Mouse (Mus musculus) MEL (cell line): ENCODE data around the gene Nkpd1. TPM values are rescaled to one million over a fixed set of nuclear protein-coding genes. Genes with fewer than 3 reads are reported as not detected.
A peak's percentile ranks its signal among the peaks of the same experiment; 100 is the strongest.

Experiments used
- DNase-seq: peaks from one replicate; pipeline ENCODE4 v3.0.0; 2011; ENCODE audit warnings: low read depth, low spot score
- H3K27ac ChIP-seq: 2 replicates; pipeline ENCODE4 v1.5.1; 2012; ENCODE audit warnings: low read depth, mild to moderate bottlenecking, control low read depth, low read length, moderate library complexity; ENCODE audit not compliant: control insufficient read depth
- H3K27me3 ChIP-seq, 2 experiments: fragments of 150-350 bp in 1 of 2; sonication (generic) in 1 of 2; 2 replicates each; pipeline ENCODE4 v1.6.1; 2012; ENCODE audit warnings: low read length in 2 of 2, mild to moderate bottlenecking in 2 of 2, improper control_type of control experiment in 1 of 2, moderate library complexity in 1 of 2; ENCODE audit not compliant: insufficient read depth in 2 of 2, control insufficient read depth in 1 of 2
- H3K36me3 ChIP-seq, 2 experiments: 2 replicates each; pipeline ENCODE4 v1.6.1; 2012 to 2014; ENCODE audit warnings: low read length in 2 of 2, improper control_type of control experiment in 1 of 2, inconsistent platforms in 1 of 2, mild to moderate bottlenecking in 1 of 2; ENCODE audit not compliant: insufficient read depth in 2 of 2, control insufficient read depth in 1 of 2
- H3K4me1 ChIP-seq, 2 experiments: fragments of 150-350 bp in 1 of 2; sonication (generic) in 1 of 2; 2 replicates each; pipeline ENCODE4 v1.6.1; 2012; ENCODE audit warnings: low read length in 2 of 2, improper control_type of control experiment in 1 of 2, mild to moderate bottlenecking in 1 of 2; ENCODE audit not compliant: insufficient read depth in 2 of 2, control insufficient read depth in 1 of 2
- H3K4me3 ChIP-seq, 2 experiments: fragments of 150-350 bp in 1 of 2; sonication (generic) in 1 of 2; 2 replicates each; pipeline ENCODE4 v1.5.1; 2012; ENCODE audit warnings: low read depth in 2 of 2, low read length in 2 of 2, mild to moderate bottlenecking in 2 of 2, moderate library complexity in 2 of 2, control low read depth in 1 of 2, improper control_type of control experiment in 1 of 2; ENCODE audit not compliant: control insufficient read depth in 1 of 2, insufficient read depth in 1 of 2
- H3K79me2 ChIP-seq: 2 replicates; pipeline ENCODE4 v1.6.1; 2012; ENCODE audit warnings: mild to moderate bottlenecking, low read length, moderate library complexity; ENCODE audit not compliant: control insufficient read depth, poor library complexity, insufficient read depth
- H3K9ac ChIP-seq: 2 replicates; pipeline ENCODE4 v1.6.1; 2012; ENCODE audit warnings: low read depth, mild to moderate bottlenecking, control low read depth, low read length, moderate library complexity; ENCODE audit not compliant: control insufficient read depth, poor library complexity, severe bottlenecking
- H3K9me3 ChIP-seq: fragments of 150-350 bp; sonication (generic); replicated peaks from 2 replicates; pipeline ENCODE4 v1.6.1; 2012; ENCODE audit warnings: mild to moderate bottlenecking, low read length, improper control_type of control experiment, moderate library complexity; ENCODE audit not compliant: insufficient read depth
- CHD1 ChIP-seq: IDR thresholded peaks from 2 replicates; pipeline ENCODE4 v1.6.1; 2012; ENCODE audit warnings: low read depth, mild to moderate bottlenecking, inconsistent platforms, low read length, improper control_type of control experiment
- CHD2 ChIP-seq: IDR thresholded peaks from 2 replicates; pipeline ENCODE4 v1.6.1; 2011; ENCODE audit warnings: low read length, improper control_type of control experiment
- CTCF ChIP-seq, 3 experiments: IDR thresholded peaks in 2 of 3; conservative IDR thresholded peaks in 1 of 3; 2 replicates each; pipeline ENCODE4 v1.5.1; 2011 to 2012; ENCODE audit warnings: low read length in 3 of 3, low read depth in 2 of 3, mild to moderate bottlenecking in 2 of 3, improper control_type of control experiment in 1 of 3, inconsistent platforms in 1 of 3, mixed read lengths in 1 of 3, moderate library complexity in 1 of 3; ENCODE audit not compliant: control insufficient read depth in 1 of 3, insufficient read depth in 1 of 3, poor library complexity in 1 of 3, severe bottlenecking in 1 of 3
- ELF1 ChIP-seq: IDR thresholded peaks from 2 replicates; pipeline ENCODE4 v1.6.1; 2014; ENCODE audit warnings: low read depth, mild to moderate bottlenecking, inconsistent platforms, low read length, improper control_type of control experiment, moderate library complexity
- GABPA ChIP-seq: IDR thresholded peaks from 2 replicates; pipeline ENCODE4 v1.6.1; 2012; ENCODE audit warnings: low read depth, mild to moderate bottlenecking, inconsistent platforms, low read length, improper control_type of control experiment, moderate library complexity
- GATA1 ChIP-seq: IDR thresholded peaks from 2 replicates; pipeline ENCODE4 v1.6.1; 2011; ENCODE audit warnings: low read depth, low read length, improper control_type of control experiment
- KAT2A ChIP-seq: conservative IDR thresholded peaks from 2 replicates; pipeline ENCODE4 v1.6.1; 2012; ENCODE audit warnings: low read depth, low read length, improper control_type of control experiment, inconsistent platforms
- MAX ChIP-seq: IDR thresholded peaks from 2 replicates; pipeline ENCODE4 v1.6.1; 2011; ENCODE audit warnings: low read length, improper control_type of control experiment
- MAZ ChIP-seq: IDR thresholded peaks from 2 replicates; pipeline ENCODE4 v1.6.1; 2012; ENCODE audit warnings: low read depth, mild to moderate bottlenecking, inconsistent platforms, low read length, improper control_type of control experiment
- MXI1 ChIP-seq: IDR thresholded peaks from 2 replicates; pipeline ENCODE4 v1.6.1; 2011; ENCODE audit warnings: mild to moderate bottlenecking, low read depth, low read length, improper control_type of control experiment
- MYB ChIP-seq: IDR thresholded peaks from 2 replicates; pipeline ENCODE4 v1.6.1; 2011; ENCODE audit warnings: mild to moderate bottlenecking, low read depth, low read length, improper control_type of control experiment
- POLR2AphosphoS2 ChIP-seq: IDR thresholded peaks from 2 replicates; pipeline ENCODE4 v1.6.1; 2011; ENCODE audit warnings: low read length, improper control_type of control experiment
- RAD21 ChIP-seq: IDR thresholded peaks from 2 replicates; pipeline ENCODE4 v1.6.1; 2011; ENCODE audit warnings: mild to moderate bottlenecking, low read depth, low read length, improper control_type of control experiment
- TAL1 ChIP-seq: IDR thresholded peaks from 2 replicates; pipeline ENCODE4 v1.6.1; 2012; ENCODE audit warnings: mild to moderate bottlenecking, inconsistent platforms, low read length, moderate library complexity, mixed read lengths
- UBTF ChIP-seq: IDR thresholded peaks from 2 replicates; pipeline ENCODE4 v1.6.1; 2012; ENCODE audit warnings: low read depth, mild to moderate bottlenecking, inconsistent platforms, low read length, improper control_type of control experiment, moderate library complexity, borderline replicate concordance; ENCODE audit not compliant: insufficient read depth
- ZKSCAN1 ChIP-seq: IDR thresholded peaks from 2 replicates; pipeline ENCODE4 v1.6.1; 2012; ENCODE audit warnings: low read depth, mild to moderate bottlenecking, inconsistent platforms, low read length, improper control_type of control experiment, moderate library complexity
- ZMIZ1 ChIP-seq: IDR thresholded peaks from 2 replicates; pipeline ENCODE4 v1.6.1; 2012; ENCODE audit warnings: low read depth, mild to moderate bottlenecking, inconsistent platforms, low read length, improper control_type of control experiment, moderate library complexity
- polyA plus RNA-seq, 2 experiments: library from polyadenylated mRNA; stranded (reverse) in 1 of 2; unstranded in 1 of 2; fragments of >175 nt in 1 of 2; fragments of >200 nt in 1 of 2; gene quantifications; 2 replicates each; pipeline versions ENCODE4 v1.2.1 to v1.2.4; 2012; ENCODE audit warnings: low replicate concordance in 2 of 2, low read depth in 1 of 2; ENCODE audit not compliant: insufficient read length in 2 of 2, insufficient read depth in 1 of 2, missing spikeins in 1 of 2
- total RNA-seq: library from RNA; depleted of rRNA; stranded (reverse); fragments of 300-350 nt; gene quantifications from 2 replicates; pipeline ENCODE4 v1.2.3, GENCODE M21; 2012

Nkpd1 gene
- total and polyA plus RNA-seq, 3 experiments = 0.33 to 0.35 TPM; not detected in 1

- Histone ChIP-seq H3K9me3 (no peaks in the 10 kb centered on the region), H3K79me2 (peaks cover 65% of the 10 kb centered on the region), H3K36me3 (peaks cover 3 to 10% of the 10 kb centered on the region in 2 experiments; a peak in 3 of 4 replicates), H3K9ac (no peak overlapping the region), H3K4me1 (peaks cover 0 to 19% of the 10 kb centered on the region in 2 experiments; a peak in 3 of 4 replicates), H3K4me3 (no peak overlapping the region), H3K27ac (no peak overlapping the region), H3K27me3 (no peaks in the 10 kb centered on the region)
- TF ChIP-seq ELF1 = no peak
- peak; percentile 62 to 72 (median 63) for TF ChIP-seq CTCF (IDR thresholded peaks at IDR 0.05 in 2 of 3, conservative IDR thresholded peaks at IDR 0.05 in 1 of 3; ENCODE audit: control insufficient read depth in 1 of 3, insufficient read depth in 1 of 3, low read depth in 2 of 3, low read length in 3 of 3, poor library complexity in 1 of 3, severe bottlenecking in 1 of 3)
- no peak for TF ChIP-seq UBTF
- DNase-seq = peak; percentile 61
These were observed 41.3 kb downstream of the Nkpd1 start for GRCm38 (mm10) chr7:19558965-19559364.

- peak overlapping the region; percentile 98 for H3K9ac ChIP-seq
- H3K4me3 ChIP-seq = peak overlapping the region; percentile 60 to 98
- no peaks in the 10 kb centered on the region for H3K9me3 ChIP-seq
- no peak for TF ChIP-seq ZMIZ1
- TF ChIP-seq, all 39 proteins: peak for 0
- peaks cover 9 to 34% of the 10 kb centered on the region in 2 experiments; a peak in 3 of 4 replicates for H3K4me1 ChIP-seq
- no peaks in the 10 kb centered on the region for H3K27me3 ChIP-seq
- H3K36me3 ChIP-seq = peaks cover 3 to 26% of the 10 kb centered on the region in 2 experiments; a peak in 3 of 4 replicates
- peaks cover 56% of the 10 kb centered on the region for H3K79me2 ChIP-seq
- DNase-seq = no peak
- H3K27ac ChIP-seq = no peak overlapping the region
These were observed 43.0 kb downstream of the Nkpd1 start for GRCm38 (mm10) chr7:19560491-19561260.

- DNase-seq = peak; percentile 49
- peaks cover under 1 to 26% of the 10 kb centered on the region in 2 experiments; a peak in 2 of 4 replicates for H3K36me3 ChIP-seq
- H3K9me3 ChIP-seq = no peaks in the 10 kb centered on the region
- no peaks in the 10 kb centered on the region for H3K27me3 ChIP-seq
- H3K27ac ChIP-seq = peak overlapping the region; percentile 96
- peaks cover 53% of the 10 kb centered on the region for H3K79me2 ChIP-seq
- H3K4me1 ChIP-seq = peaks cover 9 to 36% of the 10 kb centered on the region in 2 experiments; a peak in 3 of 4 replicates
- peak overlapping the region; percentile 60 to 98 for H3K4me3 ChIP-seq
- peak overlapping the region; percentile 98 for H3K9ac ChIP-seq
- TF ChIP-seq GATA1 (no peak), MYB (no peak), GABPA (no peak), POLR2AphosphoS2 (no peak), KAT2A (no peak), ZKSCAN1 (no peak), RAD21 (no peak), MXI1 (no peak; the same call in 1 of the 2 replicates), MAX (no peak), MAZ (no peak), TAL1 (no peak), CHD2 (no peak), UBTF (no peak), CHD1 (no peak)
These were observed 43.8 kb downstream of the Nkpd1 start for GRCm38 (mm10) chr7:19561431-19561764.
